Mouse (Mus musculus) left cerebral cortex, adult 2 months (tissue): ENCODE data around the gene Iscu. TPM values are rescaled to one million over a fixed set of nuclear protein-coding genes. Genes with fewer than 3 reads are reported as not detected.

ENCODE experiments used
- DNase-seq, 2 experiments: peaks; one replicate each; pipeline ENCODE4 v3.0.0; 2021 to 2022; ENCODE audit warnings: low spot score in 2 of 2, mixed read lengths in 1 of 2; ENCODE audit errors: extremely low spot score in 1 of 2
- H3K27ac ChIP-seq: fragments of 200-600 bp; 2 replicates; pipeline ENCODE4 v1.8.1; 2022
- H3K4me3 ChIP-seq: fragments of 200-600 bp; 2 replicates; pipeline ENCODE4 v1.8.1; 2022
- CTCF ChIP-seq: fragments of 200-600 bp; IDR thresholded peaks from 2 replicates; pipeline ENCODE4 v1.8.1; 2022; ENCODE audit warnings: antibody characterized with exemption, mild to moderate bottlenecking, moderate library complexity
- intact Hi-C: fragments of 180-260 bp; cut with DNase I; formaldehyde crosslinking; loops from one replicate; pipeline ENCODE4 v1.15.1; 2025
- long read RNA-seq, 2 experiments: library from polyadenylated mRNA; stranded (forward); transcript quantifications; one replicate each; pipeline ENCODE4 v2.0.0; 2021; ENCODE audit warnings: borderline mapping rate in 2 of 2
- total RNA-seq, 2 experiments: library from RNA; stranded (reverse); gene quantifications; 2 replicates each; pipeline ENCODE4 v1.2.3; 2021

The Iscu gene
- 100 to 1,000 TPM; 125 to 128 TPM for total RNA-seq
- long read RNA-seq, experiment 1, transcript Iscu-205 (5 exons, 489 nt), result minor isoform, 5 of 99 reads
- long read RNA-seq, experiment 1, transcript Iscu-202 (4 exons, 1,395 nt), result minor isoform, 5 of 99 reads
- long read RNA-seq, experiment 1, transcript Iscu-201 (5 exons, 957 nt), result major isoform, 76 of 99 reads
- long read RNA-seq, experiment 1, partial matches to known transcripts, result 3 of 99 reads
- long read RNA-seq, experiment 1, other reads (novel, unspliced or antisense), result 8 of 99 reads
- long read RNA-seq, experiment 2, transcript Iscu-201 (5 exons, 957 nt), result major isoform, 47 of 64 reads
- long read RNA-seq, experiment 2, partial matches to known transcripts, result 4 of 64 reads
- long read RNA-seq, experiment 2, other reads (novel, unspliced or antisense), result 10 of 64 reads

DNA sequence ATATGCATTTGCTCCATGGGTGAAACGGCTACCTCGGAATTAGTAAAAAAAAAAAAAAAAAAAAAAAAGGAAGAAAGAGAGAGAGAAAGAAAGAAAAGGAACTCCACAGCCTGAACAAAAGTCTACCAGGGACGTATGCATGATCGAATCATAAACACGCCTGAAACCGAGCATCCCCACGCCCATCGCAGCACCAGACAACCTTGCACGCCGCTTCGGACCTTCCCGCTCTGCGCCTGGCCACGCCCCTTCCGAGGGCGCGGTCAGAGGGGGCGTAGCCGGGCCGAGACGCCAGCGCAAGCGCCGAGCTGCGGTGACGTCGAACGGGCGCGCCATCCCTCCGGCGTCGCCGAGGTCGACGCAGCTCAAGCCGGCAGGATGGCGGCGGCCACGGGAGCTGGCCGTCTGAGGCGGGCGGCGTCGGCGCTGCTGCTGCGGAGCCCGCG lies at the start of gene Iscu, which contains the start of gene Sart3:
Gene Iscu, plus strand, starts transcription at position 299 of the 446 bp plus-strand sequence.
Gene Sart3, minus strand, starts transcription at position 61 of the 446 bp plus-strand sequence.
- Histone ChIP-seq H3K27ac (peak within 1 kb of the TSS; percentile 100), H3K4me3 (peak within 1 kb of the TSS; percentile 99)
- TF ChIP-seq CTCF, result no peak
- intact Hi-C loops, result loop anchor here (2.0 kb wide), 2 partner anchors 174 to 182 kb away; no protein-coding TSS in a partner anchor
- DNase-seq, result peak; percentile 96 to 97

- no peak for TF ChIP-seq CTCF
- no peak overlapping the region for H3K27ac ChIP-seq
- intact Hi-C loops, result loop anchor here (1.0 to 5.0 kb wide), 3 partner anchors 231 to 350 kb away; partner anchors contain the start of gene Wscd2
Observed at GRCm38 (mm10) chr5:113723567-113724237, 48.8 kb upstream of the Iscu start.

DNA sequence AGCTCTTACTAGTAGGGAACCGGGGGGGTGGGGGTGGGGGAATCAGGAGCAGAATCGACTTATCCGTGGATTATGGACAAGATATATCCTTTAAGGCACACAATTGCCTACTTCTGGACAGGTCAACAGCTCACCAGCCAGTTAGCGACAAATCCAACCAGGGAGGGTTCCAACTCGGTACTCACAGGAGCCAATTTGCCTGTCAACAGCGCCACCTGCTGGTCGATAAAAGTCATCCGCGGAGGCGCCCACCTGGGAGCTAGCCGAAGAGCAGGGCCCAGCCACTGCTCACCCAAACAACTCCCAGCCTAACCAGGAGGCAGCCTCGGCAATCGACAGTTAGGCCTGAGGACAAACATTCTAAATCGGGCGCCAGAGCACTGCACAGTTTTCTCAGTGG lies 48.1 kb upstream of the Iscu start, which contains the start of gene 1700069L16Rik:
Gene 1700069L16Rik, minus strand, starts transcription at position 327 of the 400 bp plus-strand sequence.
- intact Hi-C loops, result loop anchor here (1.0 to 5.0 kb wide), 3 partner anchors 232 to 351 kb away; partner anchors contain the start of gene Wscd2
- peak; percentile 84 to 85 for DNase-seq
- Histone ChIP-seq H3K4me3 (no peak within 1 kb of the TSS), H3K27ac (no peak within 1 kb of the TSS)
- TF ChIP-seq CTCF, result peak; percentile 85

More at GRCm38 (mm10) chr5:113723567-113724237, 48.8 kb upstream of the Iscu start:
- DNase-seq, result no peak
- H3K4me3 ChIP-seq, result no peak overlapping the region

DNA sequence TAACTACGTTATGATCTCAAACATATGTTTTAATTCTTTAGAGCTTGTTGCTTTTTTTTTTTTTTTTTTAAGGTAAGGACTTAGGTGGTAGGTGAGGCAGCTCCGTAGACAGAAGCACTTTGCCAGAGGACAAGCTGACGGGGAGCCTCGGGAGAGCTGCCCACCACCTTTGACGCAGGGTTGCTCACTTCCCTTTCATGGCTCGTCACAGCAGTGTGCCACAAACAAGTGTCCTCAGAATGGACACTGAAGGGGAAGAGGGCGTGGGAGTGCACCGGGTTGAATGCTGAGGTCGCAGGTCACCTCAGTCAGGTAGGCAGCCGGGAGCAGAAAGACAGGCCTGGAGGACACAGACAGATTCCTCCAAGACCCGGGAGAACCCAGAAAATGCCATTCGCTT lies 47.1 kb upstream of the Iscu start:
- DNase-seq, result no peak
- intact Hi-C loops, result no loop called here
- no peak overlapping the region for H3K4me3 ChIP-seq
- no peak overlapping the region for H3K27ac ChIP-seq
- no peak for TF ChIP-seq CTCF

DNA sequence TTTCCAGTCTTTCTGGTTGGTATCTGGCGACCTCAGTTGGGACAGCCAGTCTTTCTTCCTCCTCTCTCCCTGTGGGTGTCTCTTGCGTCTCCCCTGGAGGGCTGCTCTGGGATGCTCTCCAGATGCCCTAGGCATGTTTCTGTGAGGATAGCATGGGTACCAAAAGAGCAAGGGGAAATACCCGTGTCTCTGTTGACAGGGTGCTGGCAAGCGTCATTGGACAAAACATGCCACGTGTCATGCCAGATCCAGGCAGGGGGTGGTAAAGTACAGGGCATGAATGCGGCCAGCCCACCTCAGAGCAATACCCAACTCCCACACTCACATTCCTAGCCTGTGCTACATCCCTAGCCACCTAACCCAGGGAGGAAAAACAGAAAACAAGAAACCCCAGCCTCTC lies 45.9 kb upstream of the Iscu start:
- H3K27ac ChIP-seq, result no peak overlapping the region
- intact Hi-C loops, result no loop called here
- no peak for TF ChIP-seq CTCF
- H3K4me3 ChIP-seq, result no peak overlapping the region
- no peak for DNase-seq

DNA sequence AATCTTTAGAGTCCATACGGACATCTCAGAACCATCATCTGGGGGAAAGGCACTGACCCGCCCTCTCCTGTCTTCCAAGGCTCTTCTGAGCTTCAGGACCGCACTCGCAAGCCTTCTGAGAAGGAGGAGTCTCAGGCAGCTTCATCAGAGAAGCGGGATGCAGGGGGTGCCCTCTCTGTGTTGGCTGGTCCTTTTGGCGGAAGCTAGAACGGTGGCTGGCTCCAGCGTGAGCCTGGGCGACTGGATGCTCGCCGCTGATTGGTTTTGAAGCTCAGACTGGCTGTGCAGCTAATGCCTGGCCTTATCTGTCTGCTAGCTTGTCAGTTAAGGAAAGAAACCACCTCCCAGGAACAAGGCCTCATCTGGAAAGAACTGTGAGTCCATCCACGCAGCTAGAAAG lies 45.3 kb upstream of the Iscu start:
- no peak for DNase-seq
- no peak for TF ChIP-seq CTCF
- intact Hi-C loops, result no loop called here
- H3K4me3 ChIP-seq, result no peak overlapping the region
- H3K27ac ChIP-seq, result no peak overlapping the region

GRCm38 (mm10) chr5:113728011-113728410 lies 44.5 kb upstream of the Iscu start:
- Histone ChIP-seq H3K27ac (no peak overlapping the region), H3K4me3 (no peak overlapping the region)
- TF ChIP-seq CTCF, result no peak
- intact Hi-C loops, result loop anchor here (1.0 kb wide), 1 partner anchor 362 kb away; no protein-coding TSS in a partner anchor
- DNase-seq, result no peak

DNA sequence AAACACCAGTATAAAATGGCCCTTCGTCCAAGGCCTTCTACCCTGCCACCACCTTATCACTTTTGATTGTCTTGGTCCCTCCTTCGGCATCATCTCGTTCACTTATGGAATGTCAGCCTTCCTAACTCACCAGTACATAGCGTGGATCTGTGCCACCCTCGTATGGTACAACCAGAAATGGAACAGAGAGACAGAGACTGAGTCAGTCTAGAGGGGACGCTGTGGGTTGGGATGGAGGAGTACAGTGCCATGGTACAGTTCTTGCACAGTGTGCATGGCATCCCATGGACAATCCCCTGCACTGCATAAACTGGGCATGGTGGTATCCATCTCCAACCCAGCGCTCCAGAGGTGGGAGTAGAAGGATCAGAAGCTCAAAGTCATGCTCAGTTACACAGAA lies 43.9 kb upstream of the Iscu start:
- no peak for TF ChIP-seq CTCF
- DNase-seq, result no peak
- no peak overlapping the region for H3K4me3 ChIP-seq
- intact Hi-C loops, result loop anchor here (1.0 kb wide), 1 partner anchor 362 kb away; no protein-coding TSS in a partner anchor
- no peak overlapping the region for H3K27ac ChIP-seq

DNA sequence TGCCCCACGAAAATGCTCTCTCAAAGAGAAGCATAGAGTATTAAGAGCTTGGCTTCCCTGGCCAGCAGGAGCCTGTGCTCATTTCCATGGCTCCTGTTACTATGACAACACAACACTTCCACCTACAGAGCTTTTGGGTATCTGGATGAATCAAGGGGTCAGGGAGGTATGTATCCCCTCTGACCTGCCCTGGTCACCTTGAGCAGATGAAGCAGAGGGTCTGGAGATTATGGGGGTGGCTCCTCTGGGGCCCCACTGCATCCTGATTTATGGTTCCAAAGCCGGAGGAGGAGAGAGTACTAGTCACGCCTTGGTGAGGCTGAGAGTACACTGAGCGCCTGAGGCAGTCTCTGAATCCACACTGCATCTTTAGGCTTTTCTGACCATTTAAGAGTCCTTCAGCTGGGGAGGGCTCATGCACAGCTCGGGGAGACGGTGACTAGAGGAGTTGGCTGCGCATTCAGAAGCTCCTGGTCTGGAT lies 41.9 kb upstream of the Iscu start:
- TF ChIP-seq CTCF, result no peak
- Histone ChIP-seq H3K4me3 (no peak overlapping the region), H3K27ac (peak overlapping the region; percentile 78)
- intact Hi-C loops, result no loop called here
- peak in 1 of 2 experiments; percentile 34 for DNase-seq

DNA sequence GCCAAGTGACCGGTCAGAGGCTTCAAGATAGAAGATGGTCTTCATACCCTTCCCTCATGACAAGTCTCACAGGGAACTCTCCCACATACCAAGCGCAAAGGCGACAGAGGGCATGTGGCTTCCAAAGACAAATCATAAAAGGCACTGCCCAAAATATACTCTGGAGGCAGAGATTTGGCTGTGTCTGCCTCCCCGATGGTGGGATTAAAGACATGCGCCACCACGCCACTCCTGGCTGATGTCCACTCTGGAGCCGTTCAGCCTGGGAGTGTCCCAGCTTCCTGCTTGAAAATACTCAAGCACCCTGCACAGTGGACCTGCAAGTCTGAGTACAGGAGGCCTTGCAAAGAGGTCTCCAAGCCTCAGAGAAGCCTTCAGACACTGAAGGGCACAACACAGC lies 41.4 kb upstream of the Iscu start:
- intact Hi-C loops, result no loop called here
- peak overlapping the region; percentile 78 for H3K27ac ChIP-seq
- no peak for TF ChIP-seq CTCF
- no peak overlapping the region for H3K4me3 ChIP-seq
- DNase-seq, result no peak

DNA sequence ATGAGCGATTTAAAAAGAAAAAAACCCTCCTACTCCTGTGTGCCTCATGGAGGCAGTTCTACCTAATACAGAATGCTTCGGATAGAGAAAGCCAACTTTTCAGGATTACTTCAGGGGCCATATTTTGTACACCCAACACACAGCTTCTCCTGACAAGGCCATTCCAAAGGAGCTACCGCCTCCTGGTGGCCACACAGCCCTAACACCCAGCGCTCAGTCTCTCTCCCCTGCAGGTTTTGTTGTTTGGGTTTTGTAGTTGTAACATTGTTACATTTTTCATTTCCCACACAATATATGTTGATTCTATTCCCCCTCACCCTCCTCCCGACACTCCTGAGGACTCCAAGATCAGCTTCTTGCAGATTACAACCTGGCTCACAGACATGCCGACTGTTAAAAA lies 40.4 kb upstream of the Iscu start:
- H3K27ac ChIP-seq, result no peak overlapping the region
- peak; percentile 86 for TF ChIP-seq CTCF
- peak in 1 of 2 experiments; percentile 65 for DNase-seq
- intact Hi-C loops, result loop anchor here (1.0 kb wide), 1 partner anchor 366 kb away; no protein-coding TSS in a partner anchor
- no peak overlapping the region for H3K4me3 ChIP-seq

DNA sequence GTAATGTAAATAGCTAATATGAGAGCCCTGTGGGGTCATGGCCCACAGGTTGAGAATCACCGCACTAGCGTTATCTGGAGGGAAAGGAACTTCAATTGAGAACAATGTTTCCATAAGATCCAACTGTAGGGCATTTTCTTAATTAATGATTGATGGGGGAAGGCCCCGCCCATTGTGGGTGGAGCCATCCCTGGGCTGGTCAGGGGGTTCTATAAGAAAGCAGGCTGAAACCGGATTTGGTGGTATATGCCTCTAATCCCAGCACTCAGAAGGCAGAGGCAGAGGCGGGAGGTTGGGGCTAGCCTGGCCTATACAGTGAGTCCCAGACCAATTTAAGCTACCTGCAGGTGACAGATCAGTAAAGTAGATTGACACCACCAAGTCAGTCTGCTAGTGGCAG lies 38.2 kb upstream of the Iscu start:
- no peak for TF ChIP-seq CTCF
- Histone ChIP-seq H3K4me3 (no peak overlapping the region), H3K27ac (no peak overlapping the region)
- intact Hi-C loops, result no loop called here
- DNase-seq, result no peak
